Mouse (Mus musculus): ENCODE results near the gene Vamp1.

Gene Vamp1

GRCm38 (mm10) chr6:125212621-125213020 is 2.7 kb upstream of the Vamp1 start:
- DNase-seq (ENCODE audit: low read depth, low spot score), result no peak

- no peak for DNase-seq (ENCODE audit: low read depth, low spot score)
Measured at GRCm38 (mm10) chr6:125213129-125213528, 2.2 kb upstream of the Vamp1 start.

- DNase-seq (ENCODE audit: low read depth, low spot score), result peak; percentile 29
Measured at GRCm38 (mm10) chr6:125213715-125214114, 1.6 kb upstream of the Vamp1 start.

GRCm38 (mm10) chr6:125216898-125217297 is 1.5 kb downstream of the Vamp1 start:
- peak; percentile 51 for DNase-seq (ENCODE audit: low read depth, low spot score)

GRCm38 (mm10) chr6:125217899-125218298 is 2.5 kb downstream of the Vamp1 start:
- DNase-seq (ENCODE audit: low read depth, low spot score), result peak; percentile 47

DNA sequence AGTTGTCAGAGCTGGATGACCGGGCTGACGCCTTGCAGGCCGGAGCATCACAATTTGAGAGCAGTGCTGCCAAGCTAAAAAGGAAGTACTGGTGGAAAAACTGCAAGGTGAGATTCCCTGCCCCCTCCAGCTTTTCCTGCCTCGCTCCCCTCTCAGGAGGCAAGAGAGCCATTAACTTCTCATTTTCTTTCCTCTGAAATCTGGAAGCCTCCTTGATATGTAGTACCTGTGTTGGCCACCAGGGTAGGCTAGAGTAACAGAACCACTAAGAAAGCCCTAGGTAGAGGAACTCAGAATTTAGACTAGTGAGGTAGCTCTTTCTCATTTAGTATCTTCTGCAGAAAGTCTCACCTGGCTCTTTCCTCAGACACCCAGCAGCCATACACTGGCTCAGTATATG is 3.6 kb downstream of the Vamp1 start:
- peak; percentile 83 for DNase-seq (ENCODE audit: low read depth, low spot score)

DNA sequence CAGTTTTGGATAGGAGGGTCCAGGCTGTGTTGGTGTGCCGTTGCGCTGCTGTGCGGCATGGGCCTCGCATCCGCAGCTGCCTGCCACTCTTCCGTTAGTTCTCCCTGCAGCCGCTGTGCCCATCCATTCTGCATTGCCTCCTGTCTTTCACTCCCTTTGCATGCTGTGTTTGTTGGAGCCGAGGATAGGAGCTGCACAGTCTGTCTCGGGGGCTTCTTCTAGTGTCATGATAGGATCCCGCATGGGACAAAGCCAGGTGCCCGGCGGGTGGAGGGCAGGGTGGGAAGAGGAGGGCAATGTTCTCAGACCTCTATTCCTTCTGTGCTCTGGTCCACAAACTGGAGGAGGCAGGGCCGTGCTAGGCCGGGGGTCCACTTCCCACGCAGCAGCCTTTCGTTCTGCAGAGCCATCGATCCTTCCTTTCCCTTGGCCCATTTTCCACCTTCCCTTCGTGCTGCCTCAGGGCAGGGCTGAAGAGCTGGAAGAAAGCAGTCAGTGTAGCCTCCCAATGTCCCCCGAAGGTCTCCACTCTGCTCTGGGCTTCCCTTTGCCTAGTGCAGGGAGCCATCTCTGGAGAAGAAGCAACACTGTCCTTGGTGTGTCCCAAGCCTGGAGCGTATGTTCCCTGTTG is 5.9 kb downstream of the Vamp1 start:
- DNase-seq (ENCODE audit: low read depth, low spot score), result no peak

DNA sequence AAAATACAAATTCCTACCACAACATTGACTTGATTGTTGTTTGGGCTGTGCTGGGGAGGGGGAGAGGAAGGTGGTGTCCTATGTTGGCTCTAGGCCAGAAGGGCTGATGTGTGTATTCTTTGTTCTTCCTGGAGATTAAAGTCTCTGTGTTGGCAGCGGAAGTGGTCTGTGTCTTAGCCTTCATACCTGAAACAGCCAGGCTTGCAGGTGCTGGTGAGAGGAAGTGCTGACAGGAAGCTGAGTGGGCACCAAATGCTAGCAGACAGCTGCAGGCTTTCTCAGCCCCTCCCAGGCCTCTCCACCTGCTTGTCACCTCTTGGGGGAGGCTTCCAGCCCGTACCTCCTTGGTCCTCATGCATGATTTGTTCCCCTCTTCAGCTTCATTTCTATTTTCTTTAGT is 6.8 kb downstream of the Vamp1 start:
- DNase-seq (ENCODE audit: low read depth, low spot score), result no peak

DNA sequence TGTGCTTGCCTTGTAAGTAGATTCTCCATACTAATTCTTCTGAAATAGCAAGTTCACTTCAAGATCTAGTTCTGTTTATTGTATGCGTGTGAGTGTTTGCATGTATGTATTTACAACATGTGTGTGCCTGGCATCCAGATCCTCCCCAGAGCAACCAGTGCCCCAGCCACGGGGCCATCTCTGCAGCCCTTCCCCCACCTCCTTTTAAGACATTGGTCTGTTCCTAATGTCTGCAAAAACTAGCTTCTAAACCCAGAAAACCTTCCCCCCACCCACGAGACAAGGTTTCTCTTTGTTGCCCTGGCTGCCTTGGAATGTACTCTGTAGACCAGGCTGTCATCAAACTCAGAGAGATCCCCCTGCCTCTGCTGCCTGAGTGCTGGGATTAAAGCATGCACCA is 7.2 kb downstream of the Vamp1 start:
- no peak for DNase-seq (ENCODE audit: low read depth, low spot score)

DNA sequence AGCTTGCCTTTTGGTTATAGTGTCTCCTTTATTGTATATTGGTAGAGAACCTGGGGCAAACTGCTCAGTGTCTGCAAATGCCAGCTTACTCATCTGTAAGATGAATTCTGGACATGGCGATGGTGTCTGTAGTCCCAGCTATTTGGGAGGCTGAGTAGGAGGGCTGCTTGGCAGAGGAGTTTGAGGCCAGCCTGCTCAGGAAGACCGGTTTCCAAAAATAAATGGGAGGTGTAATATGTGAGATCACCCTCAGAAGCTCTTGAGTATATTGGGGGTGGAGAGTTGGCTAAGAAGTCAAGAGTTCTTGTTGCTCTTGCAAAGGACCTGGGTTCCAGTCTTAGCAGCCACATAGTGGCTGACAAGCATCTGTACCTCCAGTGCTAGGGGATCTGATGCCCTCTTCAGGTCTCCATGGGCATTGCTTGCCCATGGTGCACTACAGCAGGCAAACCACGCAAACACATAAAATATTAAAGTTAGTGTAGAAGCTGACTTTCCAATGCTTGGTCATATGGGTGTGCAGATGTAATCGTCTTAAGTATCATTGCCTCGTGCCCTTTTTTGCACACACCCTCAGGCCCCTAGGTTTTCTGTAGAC is 10.3 kb downstream of the Vamp1 start:
- peak; percentile 83 for DNase-seq (ENCODE audit: low read depth, low spot score)

GRCm38 (mm10) chr6:125230571-125230970 is 15.2 kb downstream of the Vamp1 start:
- no peak for DNase-seq (ENCODE audit: low read depth, low spot score)

GRCm38 (mm10) chr6:125231117-125232044 is 16.0 kb downstream of the Vamp1 start, which contains the start of gene Tapbpl:
Gene Tapbpl (minus strand): TSS chr6:125231860.
- DNase-seq (ENCODE audit: low read depth, low spot score), result peak; percentile 90

- no peak for DNase-seq (ENCODE audit: low read depth, low spot score)
Measured at GRCm38 (mm10) chr6:125232045-125232437, 16.7 kb downstream of the Vamp1 start.

DNA sequence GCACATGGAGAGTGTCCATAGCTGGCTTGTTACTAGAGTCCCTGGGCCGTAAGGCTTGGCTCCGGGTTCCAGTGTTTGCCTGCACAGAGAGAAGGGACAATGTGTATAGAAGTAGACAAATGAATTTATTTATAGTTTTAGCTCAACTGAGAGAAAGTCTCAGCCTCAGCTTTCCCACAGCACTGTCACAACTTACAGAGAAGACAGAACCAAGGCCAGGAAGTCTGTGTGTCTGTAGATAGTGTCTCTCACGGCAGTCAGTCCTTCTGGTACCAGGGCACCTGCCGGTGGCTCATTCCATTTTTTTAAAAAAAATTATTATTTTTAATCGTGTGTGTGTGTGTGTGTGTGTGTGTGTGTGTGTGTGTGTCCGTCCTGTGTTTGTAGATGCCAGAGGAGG is 17.2 kb downstream of the Vamp1 start:
- DNase-seq (ENCODE audit: low read depth, low spot score), result no peak

DNA sequence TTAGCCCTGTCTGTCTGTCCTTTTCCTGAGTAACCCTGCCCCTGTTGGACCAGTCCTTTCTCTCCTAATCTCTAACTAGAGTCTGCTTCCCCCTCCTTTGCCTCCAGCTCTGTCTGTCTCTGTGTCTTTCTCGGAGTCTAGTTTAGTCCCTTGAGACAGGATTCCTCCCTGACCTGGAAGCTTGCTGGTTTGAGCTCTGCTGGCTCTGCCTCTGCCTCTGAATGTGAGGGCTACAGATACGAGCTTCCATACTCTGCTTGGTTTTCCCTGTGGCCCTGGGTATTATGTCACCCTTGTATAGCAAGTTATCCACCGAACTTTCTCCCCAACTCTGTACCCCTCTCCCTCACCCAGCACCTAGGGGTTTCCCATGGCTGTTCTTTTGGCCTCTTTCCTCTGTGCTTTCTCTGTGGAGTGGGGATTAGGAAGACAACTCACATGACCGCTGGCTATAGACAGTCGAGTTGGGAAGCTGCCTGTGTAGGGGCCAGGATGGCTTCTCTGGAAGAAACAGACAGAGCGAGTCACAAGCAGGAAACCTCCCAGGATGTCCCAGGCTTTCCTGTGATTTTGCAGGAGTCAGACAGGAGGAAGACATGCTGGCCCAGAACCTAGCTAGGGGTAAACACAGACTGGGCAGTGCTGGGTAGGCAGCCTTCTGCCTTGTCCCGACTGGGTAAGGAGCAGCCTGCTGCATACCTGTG is 18.6 kb downstream of the Vamp1 start:
- DNase-seq (ENCODE audit: low read depth, low spot score), result no peak

- no peak for DNase-seq (ENCODE audit: low read depth, low spot score)
Measured at GRCm38 (mm10) chr6:125234520-125234828, 19.1 kb downstream of the Vamp1 start.

DNA sequence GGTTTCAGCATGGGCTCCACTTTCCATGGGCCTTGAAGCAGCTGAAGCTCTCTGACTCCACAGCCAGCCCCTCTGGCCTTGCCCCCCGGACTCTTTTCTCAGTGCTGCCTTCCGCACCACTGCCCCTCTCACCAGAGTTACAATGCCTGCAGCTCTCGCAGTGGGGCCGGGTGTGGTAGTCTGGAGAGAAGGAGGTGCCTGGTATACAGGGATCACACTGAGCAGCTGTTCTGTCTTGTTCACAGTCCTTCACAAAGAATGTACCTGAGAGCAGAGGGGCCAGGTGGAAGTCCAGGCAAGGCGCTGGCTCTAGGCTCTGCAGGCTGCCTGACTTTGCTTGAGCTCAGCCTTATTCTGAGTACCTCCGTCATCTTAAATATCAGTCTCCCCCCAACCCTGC is 21.0 kb downstream of the Vamp1 start:
- no peak for DNase-seq (ENCODE audit: low read depth, low spot score)

- DNase-seq (ENCODE audit: low read depth, low spot score), result no peak
Measured at GRCm38 (mm10) chr6:125236782-125237181, 21.4 kb downstream of the Vamp1 start, which contains the start of gene Cd27. Gene Cd27 (minus strand): TSS chr6:125237010.

DNA sequence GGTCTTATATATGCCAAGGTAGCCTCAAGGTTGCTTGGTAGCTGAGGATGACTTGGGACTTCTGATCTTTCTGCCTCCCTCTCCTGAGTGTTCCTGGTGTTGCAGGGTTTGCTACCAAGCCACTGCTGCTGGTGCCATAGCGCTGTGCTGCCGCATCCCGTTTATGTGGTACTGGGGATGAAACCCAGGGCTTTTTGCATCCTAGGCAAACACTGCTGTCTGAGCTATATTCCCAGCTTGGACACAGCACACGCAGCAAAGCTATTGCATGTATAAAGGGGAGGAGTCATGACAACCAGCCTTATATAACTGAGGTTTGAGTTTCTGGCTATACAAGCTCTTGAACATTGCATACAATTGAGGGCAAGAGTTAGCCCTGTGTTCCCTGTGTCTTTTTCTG is 22.1 kb downstream of the Vamp1 start:
- peak; percentile 58 for DNase-seq (ENCODE audit: low read depth, low spot score)

DNA sequence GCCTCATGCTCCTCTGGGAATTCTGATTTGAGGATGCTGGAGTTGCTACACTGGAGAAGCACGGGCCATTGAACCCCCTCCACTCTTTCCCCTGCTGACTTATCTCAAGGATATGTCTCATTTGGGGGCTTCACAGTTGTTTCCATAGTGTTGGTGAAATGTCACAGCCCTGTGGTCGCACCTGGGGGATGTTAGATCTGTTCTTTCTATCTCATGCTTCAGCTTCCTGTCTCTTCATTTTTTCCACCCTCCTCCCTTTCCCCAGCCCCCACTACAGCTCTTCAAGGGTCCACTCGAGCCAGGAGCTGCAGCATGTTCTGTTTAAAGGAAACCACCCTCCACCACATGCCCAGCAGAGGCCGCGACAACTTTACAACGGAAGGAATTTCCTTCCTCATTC is 23.0 kb downstream of the Vamp1 start:
- no peak for DNase-seq (ENCODE audit: low read depth, low spot score)

- no peak for DNase-seq (ENCODE audit: low read depth, low spot score)
Measured at GRCm38 (mm10) chr6:125239547-125239946, 24.2 kb downstream of the Vamp1 start.

- no peak for DNase-seq (ENCODE audit: low read depth, low spot score)
Measured at GRCm38 (mm10) chr6:125240617-125241016, 25.3 kb downstream of the Vamp1 start.
